Mouse (Mus musculus) induced T-regulatory cell, adult 2 months (primary cell): ENCODE results near the gene Ccdc170.
"Not testable (repeated sequence)": the region's sequence is repeated elsewhere in the genome, so short reads cannot be mapped to it uniquely, and the experiment has no call there.

Experiments used
- DNase-seq: peaks from one replicate; pipeline ENCODE4 v3.0.0-alpha.2; 2012; ENCODE audit warnings: low read depth

Gene Ccdc170

GRCm38 (mm10) chr10:4482355-4482754 is at the start of gene Ccdc170:
Gene Ccdc170, plus strand, starts transcription at chr10:4482502.
- no peak for DNase-seq

- DNase-seq = peak; percentile 65
Measured at GRCm38 (mm10) chr10:4432996-4433755, 49.1 kb upstream of the Ccdc170 start.

GRCm38 (mm10) chr10:4433871-4434270 is 48.4 kb upstream of the Ccdc170 start:
- not testable (repeated sequence) for DNase-seq

- no peak for DNase-seq
Measured at GRCm38 (mm10) chr10:4435416-4435815, 46.9 kb upstream of the Ccdc170 start.

- no peak for DNase-seq
Measured at GRCm38 (mm10) chr10:4456409-4456808, 25.9 kb upstream of the Ccdc170 start.

- DNase-seq = peak; percentile 29
Measured at GRCm38 (mm10) chr10:4460201-4460600, 22.1 kb upstream of the Ccdc170 start.

GRCm38 (mm10) chr10:4465799-4466198 is 16.5 kb upstream of the Ccdc170 start:
- no peak for DNase-seq

- DNase-seq = no peak
Measured at GRCm38 (mm10) chr10:4469406-4469805, 12.9 kb upstream of the Ccdc170 start.

- DNase-seq = no peak
Measured at GRCm38 (mm10) chr10:4473591-4473993, 8.7 kb upstream of the Ccdc170 start.

- DNase-seq = no peak
Measured at GRCm38 (mm10) chr10:4475431-4475830, 6.9 kb upstream of the Ccdc170 start.

GRCm38 (mm10) chr10:4476604-4477003 is 5.7 kb upstream of the Ccdc170 start:
- DNase-seq = no peak

- DNase-seq = no peak
Measured at GRCm38 (mm10) chr10:4480929-4481328, 1.4 kb upstream of the Ccdc170 start.

- no peak for DNase-seq
Measured at GRCm38 (mm10) chr10:4481695-4482094, 607 bp upstream of the Ccdc170 start.

GRCm38 (mm10) chr10:4483848-4484247 is 1.5 kb downstream of the Ccdc170 start:
- DNase-seq = no peak

- DNase-seq = no peak
Measured at GRCm38 (mm10) chr10:4484986-4485385, 2.7 kb downstream of the Ccdc170 start.

- DNase-seq = peak; percentile 43
Measured at GRCm38 (mm10) chr10:4489865-4490264, 7.6 kb downstream of the Ccdc170 start.

GRCm38 (mm10) chr10:4491281-4491680 is 9.0 kb downstream of the Ccdc170 start:
- DNase-seq = no peak

- DNase-seq = no peak
Measured at GRCm38 (mm10) chr10:4492045-4492444, 9.7 kb downstream of the Ccdc170 start.

- no peak for DNase-seq
Measured at GRCm38 (mm10) chr10:4492909-4493308, 10.6 kb downstream of the Ccdc170 start.

GRCm38 (mm10) chr10:4503251-4503650 is 20.9 kb downstream of the Ccdc170 start:
- no peak for DNase-seq

- DNase-seq = peak; percentile 20
Measured at GRCm38 (mm10) chr10:4512725-4513124, 30.4 kb downstream of the Ccdc170 start.

- DNase-seq = no peak
Measured at GRCm38 (mm10) chr10:4517614-4518013, 35.3 kb downstream of the Ccdc170 start.

- no peak for DNase-seq
Measured at GRCm38 (mm10) chr10:4519645-4520044, 37.3 kb downstream of the Ccdc170 start.
